Mouse (Mus musculus): ENCODE results near the gene Dnajc10. TPM values are rescaled to one million over a fixed set of nuclear protein-coding genes. Genes with fewer than 3 reads are reported as not detected.

Dnajc10 gene
- total RNA-seq, 2 experiments from 2014 or later: 21.6 to 22.2 TPM

DNA sequence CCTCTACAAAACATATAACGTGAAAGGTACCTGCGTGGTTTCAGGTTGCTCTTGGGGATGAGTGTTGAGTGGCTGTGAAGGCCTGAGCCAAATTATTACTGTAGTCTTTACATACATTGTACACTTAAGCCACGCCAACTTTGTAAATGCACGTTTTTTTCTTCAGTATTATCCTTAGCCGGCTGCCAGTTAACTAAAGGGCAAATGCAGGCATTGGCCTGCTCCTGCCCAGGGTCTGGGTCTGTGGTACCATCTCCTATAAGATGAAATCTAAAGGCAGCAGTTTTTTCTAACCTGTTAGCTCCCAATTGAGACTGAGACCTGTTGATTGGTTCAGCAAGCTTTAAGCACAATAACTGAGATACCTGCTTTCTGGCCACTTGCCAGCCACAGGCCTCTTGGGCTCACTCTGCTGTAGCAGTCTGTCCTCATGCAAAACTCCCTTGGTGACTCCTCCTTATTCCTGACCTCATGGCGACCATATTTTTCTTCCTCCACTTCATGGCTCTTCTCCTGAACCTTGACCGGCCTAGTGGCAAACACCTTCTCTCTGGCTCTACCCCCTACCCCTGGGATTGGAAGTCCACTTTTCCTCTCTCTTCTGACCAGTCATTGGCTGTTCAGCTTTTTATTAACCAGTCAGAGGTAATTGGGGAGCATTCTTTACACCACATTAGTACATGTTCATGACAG, 13.8 kb downstream of the Dnajc10 start:
- no peak for DNase-seq (ENCODE audit: low spot score)

GRCm38 (mm10) chr2:80340537-80340936, 25.3 kb downstream of the Dnajc10 start:
- no peak for DNase-seq (ENCODE audit: low spot score)

GRCm38 (mm10) chr2:80354531-80354930, 39.3 kb downstream of the Dnajc10 start:
- no peak for DNase-seq (ENCODE audit: low spot score)

- peak; percentile 1 for DNase-seq (ENCODE audit: low spot score)
Observed at GRCm38 (mm10) chr2:80356656-80357231, 41.5 kb downstream of the Dnajc10 start.

GRCm38 (mm10) chr2:80371458-80371857, 56.2 kb downstream of the Dnajc10 start:
- no peak for DNase-seq (ENCODE audit: low spot score)

DNA sequence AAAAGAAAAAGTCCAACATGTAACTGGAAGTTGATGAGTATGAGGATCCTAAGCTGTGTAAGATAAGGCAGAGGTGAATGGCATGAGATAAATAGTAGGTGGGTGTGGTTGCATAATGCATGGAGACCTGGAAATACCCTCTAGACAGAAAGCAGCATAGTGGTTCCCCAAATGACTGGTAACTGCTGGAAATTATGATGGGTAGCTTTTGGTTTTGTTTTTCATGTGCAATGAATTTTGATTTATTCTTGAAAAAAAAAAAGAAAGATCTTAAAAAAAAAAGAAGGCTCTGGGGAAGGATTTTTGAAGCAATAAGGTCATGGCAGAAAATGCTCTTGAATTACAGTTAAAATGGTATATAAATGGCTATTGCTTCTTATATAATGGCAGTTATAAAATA, 59.6 kb downstream of the Dnajc10 start:
- DNase-seq (ENCODE audit: low spot score): no peak

- DNase-seq (ENCODE audit: low spot score): peak; percentile 47
Observed at GRCm38 (mm10) chr2:80379848-80380247, 64.6 kb downstream of the Dnajc10 start.

GRCm38 (mm10) chr2:80384447-80384846, 69.2 kb downstream of the Dnajc10 start:
- DNase-seq (ENCODE audit: low spot score): no peak

- DNase-seq (ENCODE audit: low spot score): no peak
Observed at GRCm38 (mm10) chr2:80386255-80386654, 71.0 kb downstream of the Dnajc10 start.

DNA sequence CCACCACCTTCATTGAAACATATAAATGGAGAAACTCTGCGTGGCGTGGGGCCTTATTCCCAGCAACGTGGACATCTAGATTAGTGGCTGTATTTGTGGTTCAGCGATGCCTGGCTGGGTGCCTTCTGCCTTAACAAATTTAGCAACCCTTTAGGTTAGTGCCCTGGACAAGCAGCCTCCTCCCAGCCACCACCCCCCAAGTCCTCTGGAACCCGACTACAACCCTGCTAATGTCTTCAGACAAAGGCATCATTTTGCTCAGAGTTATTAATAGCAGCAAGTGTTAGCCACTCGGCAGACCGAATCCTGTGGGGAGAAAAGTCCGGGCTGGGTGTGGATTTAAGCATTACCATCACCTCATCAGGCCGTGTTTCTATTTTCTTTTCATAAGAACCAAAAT, 72.4 kb downstream of the Dnajc10 start:
- DNase-seq (ENCODE audit: low spot score): no peak

DNA sequence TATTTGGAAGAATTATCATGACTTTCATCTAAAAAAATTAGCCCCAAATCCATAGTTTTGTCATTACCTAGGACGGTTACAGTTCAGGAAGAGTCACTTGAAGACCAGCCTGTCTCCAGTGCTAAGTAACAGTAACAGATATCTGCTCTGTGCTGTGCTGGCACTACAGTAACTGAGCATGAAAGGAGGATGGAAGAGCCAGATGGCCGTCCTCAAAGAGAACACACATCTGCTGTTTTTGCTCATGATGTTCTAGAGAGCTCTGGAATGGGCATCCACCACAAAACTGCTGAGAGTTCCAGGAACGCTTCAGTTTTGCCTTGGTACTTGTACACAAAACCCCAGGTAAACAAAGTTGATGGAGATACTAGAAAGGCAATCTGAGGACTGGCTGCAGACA, 73.1 kb downstream of the Dnajc10 start:
- no peak for DNase-seq (ENCODE audit: low spot score)

DNA sequence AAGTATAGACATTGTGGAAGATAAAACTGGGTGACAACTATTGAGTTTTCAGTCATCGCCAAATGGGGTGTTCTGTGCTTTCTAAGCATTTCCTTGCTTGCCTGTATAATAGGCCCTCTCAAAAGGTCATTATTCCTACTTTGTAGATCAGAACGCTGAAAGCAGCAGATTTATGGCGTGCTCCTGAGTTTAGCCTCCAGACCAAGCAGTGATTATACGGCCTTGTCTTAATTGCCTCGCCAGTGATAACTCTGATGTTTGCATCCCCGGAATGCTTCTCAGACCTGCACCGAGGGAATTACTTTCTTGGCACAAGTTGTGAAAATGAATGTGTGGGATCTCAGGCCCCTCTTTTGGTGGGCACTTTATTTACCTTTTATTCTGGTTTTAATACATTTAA, 80.8 kb downstream of the Dnajc10 start:
- DNase-seq (ENCODE audit: low spot score): no peak

- DNase-seq (ENCODE audit: low spot score): no peak
Observed at GRCm38 (mm10) chr2:80396864-80397263, 81.6 kb downstream of the Dnajc10 start.

DNA sequence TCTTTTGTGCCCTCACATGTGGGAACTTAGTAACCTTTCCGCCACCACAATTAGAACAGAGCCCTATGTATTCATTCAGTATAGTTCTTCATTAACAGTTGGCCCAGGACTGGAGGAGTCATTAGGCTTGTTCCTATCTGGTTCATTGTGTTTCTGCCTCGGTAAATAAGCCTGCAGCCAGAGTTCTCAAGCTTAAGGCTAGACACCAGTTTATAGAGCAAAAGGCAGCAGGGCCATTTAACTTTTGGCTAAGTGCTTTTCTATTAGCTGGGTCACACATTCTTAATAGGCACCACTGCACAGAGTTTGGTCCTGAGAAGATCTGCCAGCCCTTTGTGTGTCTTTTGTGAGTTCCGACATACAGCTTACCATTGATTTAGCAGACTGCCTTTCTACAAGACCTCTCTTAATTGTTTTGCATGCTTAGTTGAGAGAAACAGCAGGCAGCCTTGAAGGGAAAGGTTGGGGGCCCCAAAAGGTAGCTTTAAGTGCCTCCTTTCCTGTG, 83.4 kb downstream of the Dnajc10 start:
- no peak for DNase-seq (ENCODE audit: low spot score)

Other genes with a start within 250 kb of the Dnajc10 start
- 1 to 10 TPM; 1.9 to 2.4 TPM for gene Pde1a, start 186.0 kb upstream of the Dnajc10 start, total RNA-seq (2021)
- not detected for gene Prdx6b, start 23.0 kb upstream of the Dnajc10 start, total RNA-seq (2021)
- 10 to 100 TPM in 1 of 2 experiments, 1 to 10 TPM in 1; 8.9 to 14.5 TPM for gene Frzb, start 132.2 kb downstream of the Dnajc10 start, total RNA-seq (2021)